Mouse (Mus musculus) hindbrain, embryonic 14.5 days (tissue): ENCODE measurements around the gene Palm. TPM values are rescaled to one million over a fixed set of nuclear protein-coding genes. Genes with fewer than 3 reads are reported as not detected.

Experiments used
- ATAC-seq: fragments of 200-750 bp; cut with Nextera tagmentation; 2 replicates; pipeline ENCODE4 v1.8.0; 2017; ENCODE audit warnings: moderate number of reproducible peaks, mild to moderate bottlenecking, moderate TSS enrichment, moderate library complexity; ENCODE audit not compliant: low FRiP score
- DNase-seq: peaks from one replicate; pipeline ENCODE4 v3.0.0-alpha.2; 2015; ENCODE audit warnings: low spot score
- H3K27ac ChIP-seq: fragments of 300-500 bp; sonication (generic); 2 replicates; pipeline ENCODE4 v1.5.1; 2014; ENCODE audit warnings: mild to moderate bottlenecking, moderate library complexity
- H3K27me3 ChIP-seq: fragments of 300-500 bp; sonication (generic); 2 replicates; pipeline ENCODE4 v1.6.1; 2014; ENCODE audit warnings: mild to moderate bottlenecking, low read length, mixed read lengths; ENCODE audit not compliant: control insufficient read depth, insufficient read depth
- H3K36me3 ChIP-seq: fragments of 300-500 bp; sonication (generic); replicated peaks from 2 replicates; pipeline ENCODE4 v1.6.1; 2014; ENCODE audit not compliant: control insufficient read depth, insufficient read depth
- H3K4me1 ChIP-seq: fragments of 300-500 bp; sonication (generic); replicated peaks from 2 replicates; pipeline ENCODE4 v1.6.1; 2014; ENCODE audit warnings: antibody characterized with exemption, low read length, mixed read lengths; ENCODE audit not compliant: control insufficient read depth, insufficient read depth
- H3K4me2 ChIP-seq: fragments of 300-500 bp; sonication (generic); replicated peaks from 2 replicates; pipeline ENCODE4 v1.6.1; 2014; ENCODE audit warnings: mild to moderate bottlenecking, moderate library complexity
- H3K4me3 ChIP-seq: fragments of 300-500 bp; sonication (generic); replicated peaks from 2 replicates; pipeline ENCODE4 v1.5.1; 2014; ENCODE audit warnings: mild to moderate bottlenecking, low read length
- H3K9ac ChIP-seq: fragments of 300-500 bp; sonication (generic); 2 replicates; pipeline ENCODE4 v1.6.1; 2014
- H3K9me3 ChIP-seq: fragments of 300-500 bp; sonication (generic); 2 replicates; pipeline ENCODE4 v1.6.1; 2016; ENCODE audit warnings: low read length; ENCODE audit not compliant: control insufficient read depth
- WGBS: fragments of 180-500 bp; shearing (Covaris S2); extraction: QIAGEN DNeasy Blood & Tissue Kit; methylation state at CpG from one replicate; pipeline ENCODE4 v1.1.7; 2014; 5-methylcytosine and 5-hydroxymethylcytosine counted together
- polyA plus RNA-seq: library from polyadenylated mRNA; unstranded; fragments of >200 nt; fragmentation: Nextera tagmentation; extraction: Ambion mirVana; gene quantifications from 2 replicates; pipeline ENCODE4 v1.2.1, GENCODE M21; 2014

The Palm gene
- 240 and 247 TPM in 2 replicates for polyA plus RNA-seq

DNA sequence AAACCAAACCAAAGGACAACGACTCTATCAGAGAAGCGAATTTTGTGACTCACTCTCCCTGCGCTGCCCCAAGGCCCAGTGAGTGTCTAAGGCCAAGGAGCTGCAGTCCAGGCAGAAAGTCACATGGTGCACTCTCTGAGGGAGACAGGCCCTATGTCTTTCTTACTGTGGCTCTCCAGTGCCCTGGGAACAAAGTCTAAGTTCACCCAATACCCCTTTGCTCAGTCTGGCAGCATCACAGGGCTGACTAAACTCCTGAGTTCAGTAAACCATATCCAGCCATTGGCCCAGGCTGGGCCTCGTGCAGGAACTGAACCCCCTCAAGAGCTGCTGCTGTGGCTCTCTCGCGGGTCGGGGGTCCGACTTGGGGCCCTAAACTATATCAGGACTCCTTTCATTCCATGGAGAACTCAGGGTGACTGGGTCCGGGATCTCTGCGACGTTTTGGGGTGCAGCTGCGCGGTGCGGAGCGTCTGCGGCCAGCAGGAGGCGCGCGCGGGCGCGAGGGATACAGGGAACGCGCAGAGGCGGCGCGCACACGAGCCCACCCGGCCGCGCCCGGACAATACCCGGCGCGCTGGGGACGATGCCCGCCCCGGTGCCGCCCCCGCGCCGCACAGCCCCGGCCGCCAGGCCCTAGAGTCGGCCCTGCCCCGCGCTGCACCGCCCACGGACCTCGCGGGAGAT is at the start of gene Palm:
TSS of gene Palm (plus strand) at position 522 of the 687 bp plus-strand sequence.
- WGBS = 7% methylated on average over 36 of the region's 51 CpGs
- H3K36me3 ChIP-seq = no peaks in the 10 kb centered on the region
- H3K9me3 ChIP-seq = no peaks in the 10 kb centered on the region
- H3K9ac ChIP-seq = peak within 1 kb of the TSS; percentile 97
- H3K4me2 ChIP-seq = peak within 1 kb of the TSS; percentile 72
- H3K27ac ChIP-seq = peak within 1 kb of the TSS; percentile 92
- peak; percentile 74 for ATAC-seq
- H3K27me3 ChIP-seq = no peaks in the 10 kb centered on the region
- peak within 1 kb of the TSS; percentile 90 for H3K4me3 ChIP-seq
- peaks cover 17% of the 10 kb centered on the region; the same call in 1 of the 2 replicates for H3K4me1 ChIP-seq
- peak; percentile 85 for DNase-seq

DNA sequence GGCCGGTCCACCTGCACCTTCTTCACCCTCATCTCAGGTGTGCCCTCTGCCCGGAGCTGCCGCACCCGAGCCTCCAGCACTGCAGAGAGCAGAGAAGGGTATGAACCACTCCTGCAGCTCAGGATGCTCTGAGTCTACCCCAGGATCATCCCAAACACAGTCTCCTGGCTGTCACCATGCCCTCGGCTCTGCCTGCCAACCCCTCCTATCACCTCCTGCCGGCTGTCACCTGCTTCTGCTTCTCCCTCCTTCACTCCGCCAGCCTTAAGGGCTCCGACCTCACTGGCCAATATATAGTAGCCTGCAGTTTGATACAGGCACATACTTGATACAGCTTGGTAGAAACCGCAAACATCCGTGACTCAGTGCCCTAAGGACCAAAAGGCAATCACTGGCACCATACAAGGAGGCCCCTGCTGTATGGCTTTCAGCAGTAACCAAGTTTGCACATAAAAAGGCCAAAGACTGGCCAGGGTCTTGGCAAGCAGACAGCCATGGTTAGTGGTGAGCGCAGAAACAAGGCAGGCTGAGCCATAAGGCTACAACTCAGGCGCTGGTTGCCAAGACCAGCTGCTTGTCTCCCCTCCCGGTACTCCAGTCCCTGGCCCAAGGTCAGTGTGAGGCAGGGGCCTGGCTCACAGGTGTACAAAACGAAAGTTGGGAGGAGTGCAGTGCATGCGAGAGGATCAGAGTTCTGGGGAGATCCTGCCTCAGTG is 49.6 kb upstream of the Palm start:
- Histone ChIP-seq H3K4me3 (no peak overlapping the region), H3K4me1 (peaks cover 7% of the 10 kb centered on the region), H3K4me2 (no peak overlapping the region), H3K9ac (no peak overlapping the region), H3K27ac (no peak overlapping the region), H3K9me3 (peaks cover 23% of the 10 kb centered on the region), H3K36me3 (peaks cover 50% of the 10 kb centered on the region), H3K27me3 (no peaks in the 10 kb centered on the region; the same call in 1 of the 2 replicates)
- ATAC-seq (no peak), DNase-seq (no peak)
- WGBS = 94% methylated on average over 15 of the region's 15 CpGs

DNA sequence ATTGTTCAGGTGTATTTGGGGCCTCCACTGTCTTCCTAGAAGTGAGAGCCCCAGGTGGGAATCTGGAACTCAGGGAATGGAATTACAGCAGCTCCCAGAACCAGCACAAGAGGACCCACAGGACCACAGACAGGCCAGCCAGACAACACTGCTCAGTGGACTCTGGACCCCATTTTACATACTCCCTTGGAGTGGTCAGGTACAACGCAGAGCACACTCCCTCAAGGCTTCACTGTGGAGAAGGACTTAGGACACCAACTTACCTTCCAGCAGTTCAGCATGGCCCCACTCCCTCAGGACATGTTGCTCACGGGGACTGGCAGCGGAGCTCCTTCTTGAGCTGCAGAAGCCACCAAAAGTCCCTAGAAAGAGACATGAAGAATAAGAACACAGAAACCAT is 48.0 kb upstream of the Palm start:
- peak overlapping the region; percentile 64; the same call in 1 of the 2 replicates for H3K4me3 ChIP-seq
- DNase-seq = no peak
- H3K4me2 ChIP-seq = peak overlapping the region; percentile 76
- H3K36me3 ChIP-seq = peaks cover 33% of the 10 kb centered on the region
- peak overlapping the region; percentile 71; the same call in 1 of the 2 replicates for H3K9ac ChIP-seq
- no peak overlapping the region for H3K27ac ChIP-seq
- 90% methylated on average over 3 of the region's 3 CpGs for WGBS
- peaks cover 7% of the 10 kb centered on the region for H3K4me1 ChIP-seq
- no peak for ATAC-seq
- H3K9me3 ChIP-seq = peaks cover 8% of the 10 kb centered on the region; the same call in 1 of the 2 replicates
- H3K27me3 ChIP-seq = no peaks in the 10 kb centered on the region; the same call in 1 of the 2 replicates

DNA sequence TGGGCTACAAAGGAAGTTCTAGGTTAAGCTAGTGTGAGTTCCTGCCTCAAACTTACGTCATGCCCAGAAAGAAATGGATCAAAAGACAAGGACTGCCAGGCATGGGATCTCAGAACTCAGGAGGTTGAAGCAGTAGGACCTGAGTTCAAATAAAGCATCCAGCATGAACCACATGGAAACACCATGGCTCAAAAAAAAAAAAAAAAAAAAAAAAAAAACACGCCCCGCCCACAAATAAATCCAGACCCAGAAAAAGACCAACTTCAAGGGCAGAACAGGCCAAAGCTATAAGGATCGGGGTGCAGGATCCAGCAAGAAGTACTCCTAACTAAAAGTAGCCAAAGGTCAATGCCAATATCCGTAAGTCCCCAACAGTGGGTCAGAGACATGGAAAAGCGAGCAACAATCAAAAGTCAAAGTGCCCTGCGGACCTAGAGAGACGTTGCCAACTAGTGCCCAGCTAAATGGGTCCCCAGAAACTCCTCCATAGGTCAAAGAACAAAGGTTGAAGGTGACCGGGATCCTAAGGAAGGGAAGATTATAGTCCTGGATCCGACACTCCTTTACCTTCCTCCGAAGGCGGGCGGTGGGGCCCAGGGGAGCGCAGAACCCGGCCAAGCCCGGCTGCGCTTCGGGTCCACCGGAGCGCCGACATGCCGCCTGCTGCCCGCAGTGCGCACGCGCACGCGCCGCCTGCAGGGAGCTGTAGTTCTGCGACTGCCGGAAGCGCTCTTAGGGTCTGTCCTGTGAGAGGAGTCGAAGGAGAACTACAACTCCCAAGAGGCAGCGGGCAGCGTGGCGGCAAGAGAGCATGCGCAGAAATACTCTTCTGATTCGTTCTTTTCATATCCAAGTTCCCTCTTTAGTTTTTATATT is 47.2 kb upstream of the Palm start, which contains the start of gene Polrmt:
TSS of gene Polrmt (minus strand) at position 684 of the 876 bp plus-strand sequence.
- Histone ChIP-seq H3K27ac (no peak within 1 kb of the TSS; the same call in 1 of the 2 replicates), H3K4me1 (peaks cover 7% of the 10 kb centered on the region), H3K36me3 (peaks cover 26% of the 10 kb centered on the region), H3K4me2 (peak within 1 kb of the TSS; percentile 76), H3K9me3 (peaks cover under 1% of the 10 kb centered on the region; the same call in 1 of the 2 replicates), H3K4me3 (peak within 1 kb of the TSS; percentile 64), H3K9ac (peak within 1 kb of the TSS; percentile 71), H3K27me3 (no peaks in the 10 kb centered on the region; the same call in 1 of the 2 replicates)
- WGBS = 3% methylated on average over 38 of the region's 38 CpGs
- DNase-seq = peak; percentile 99
- ATAC-seq = peak; percentile 96

DNA sequence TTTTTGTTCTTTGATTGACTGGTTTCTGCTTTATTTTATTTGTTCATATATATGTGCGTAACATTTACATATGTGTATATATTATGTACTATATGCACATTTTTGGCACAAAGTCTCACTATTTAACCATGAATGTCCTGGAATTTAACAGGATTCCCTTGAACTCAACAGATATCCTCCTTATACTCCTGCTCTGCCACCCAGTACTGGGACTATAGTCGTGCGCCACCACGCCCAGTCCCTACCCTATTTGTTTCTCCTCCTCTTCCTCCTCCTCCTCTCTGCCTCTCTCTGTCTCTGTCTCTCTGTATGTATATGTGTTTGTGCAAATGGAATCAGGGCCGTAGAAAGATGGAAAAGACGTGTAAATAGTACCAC is 46.6 kb upstream of the Palm start:
- DNase-seq = no peak
- ATAC-seq = peak; percentile 53
- no peaks in the 10 kb centered on the region; the same call in 1 of the 2 replicates for H3K27me3 ChIP-seq
- H3K4me3 ChIP-seq = peak overlapping the region; percentile 64
- H3K9ac ChIP-seq = peak overlapping the region; percentile 48
- peaks cover 7% of the 10 kb centered on the region for H3K4me1 ChIP-seq
- peaks cover 21% of the 10 kb centered on the region for H3K36me3 ChIP-seq
- peak overlapping the region; percentile 76 for H3K4me2 ChIP-seq
- H3K27ac ChIP-seq = no peak overlapping the region
- no peaks in the 10 kb centered on the region for H3K9me3 ChIP-seq
- WGBS = 26% methylated on average over 6 of the region's 6 CpGs

DNA sequence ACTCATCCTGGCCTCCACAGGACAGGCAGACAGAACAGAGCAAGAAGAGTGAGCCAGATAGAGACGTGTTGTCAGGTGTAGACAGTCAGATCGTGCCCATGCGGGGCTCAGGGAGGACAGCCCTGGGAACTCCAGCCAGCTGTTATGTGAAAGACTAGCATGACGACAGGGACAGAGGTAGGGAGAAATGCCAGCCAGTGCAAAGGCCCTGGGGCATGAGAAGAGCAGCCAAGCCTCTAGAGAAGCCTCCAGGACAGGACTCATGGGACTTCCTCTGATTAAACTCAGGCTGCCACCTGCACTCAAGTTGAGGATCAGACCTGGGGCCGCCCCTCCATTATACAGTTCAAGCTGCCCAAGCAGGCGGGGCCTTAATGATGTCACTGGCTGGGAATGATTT is 44.9 kb upstream of the Palm start:
- Histone ChIP-seq H3K27ac (no peak overlapping the region), H3K4me3 (no peak overlapping the region), H3K27me3 (no peaks in the 10 kb centered on the region; the same call in 1 of the 2 replicates), H3K4me1 (peaks cover 7% of the 10 kb centered on the region), H3K9me3 (no peaks in the 10 kb centered on the region), H3K9ac (no peak overlapping the region), H3K36me3 (peaks cover 7% of the 10 kb centered on the region), H3K4me2 (no peak overlapping the region)
- no peak for ATAC-seq
- WGBS = 78% methylated on average over 6 of the region's 6 CpGs
- DNase-seq = no peak

DNA sequence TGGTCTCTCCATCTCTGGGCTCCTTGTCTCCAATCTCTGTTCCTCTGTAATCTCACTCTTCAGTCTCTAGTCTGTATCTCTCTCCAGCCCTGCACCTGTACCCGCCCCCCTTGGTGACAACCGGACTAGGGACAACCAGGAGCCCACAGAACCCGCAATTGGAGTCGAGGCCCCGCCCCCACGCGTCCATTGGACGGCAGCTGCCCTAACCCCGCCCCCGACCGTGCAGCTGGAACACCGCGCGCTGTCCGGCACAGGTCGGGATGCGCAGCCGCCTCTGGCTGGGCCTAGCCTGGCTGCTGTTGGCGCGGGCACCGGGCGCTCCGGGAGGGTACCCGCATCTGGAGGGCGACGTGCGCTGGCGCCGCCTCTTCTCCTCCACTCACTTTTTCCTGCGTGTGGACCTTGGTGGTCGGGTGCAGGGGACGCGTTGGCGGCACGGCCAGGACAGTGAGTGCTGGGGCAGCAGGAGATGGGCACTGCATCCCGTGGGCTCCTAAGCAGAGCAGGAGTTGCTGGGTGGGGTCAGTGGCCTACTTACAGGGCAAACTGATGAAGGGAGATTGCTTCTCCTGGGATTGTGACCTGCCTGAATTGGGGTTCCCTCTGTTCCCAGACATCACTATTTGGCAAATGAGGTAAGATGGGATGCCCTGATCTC is 38.4 kb upstream of the Palm start, which contains the start of gene Fgf22:
TSS of gene Fgf22 (plus strand) at position 221 of the 661 bp plus-strand sequence.
- Histone ChIP-seq H3K36me3 (peaks cover 41% of the 10 kb centered on the region), H3K9ac (peak within 1 kb of the TSS; percentile 57), H3K4me1 (peaks cover 11% of the 10 kb centered on the region; the same call in 1 of the 2 replicates), H3K4me2 (peak within 1 kb of the TSS; percentile 76), H3K27me3 (no peaks in the 10 kb centered on the region), H3K9me3 (no peaks in the 10 kb centered on the region), H3K27ac (no peak within 1 kb of the TSS), H3K4me3 (peak within 1 kb of the TSS; percentile 36)
- WGBS = 1% methylated on average over 36 of the region's 36 CpGs
- peak; percentile 80 for ATAC-seq
- DNase-seq = peak; percentile 62

DNA sequence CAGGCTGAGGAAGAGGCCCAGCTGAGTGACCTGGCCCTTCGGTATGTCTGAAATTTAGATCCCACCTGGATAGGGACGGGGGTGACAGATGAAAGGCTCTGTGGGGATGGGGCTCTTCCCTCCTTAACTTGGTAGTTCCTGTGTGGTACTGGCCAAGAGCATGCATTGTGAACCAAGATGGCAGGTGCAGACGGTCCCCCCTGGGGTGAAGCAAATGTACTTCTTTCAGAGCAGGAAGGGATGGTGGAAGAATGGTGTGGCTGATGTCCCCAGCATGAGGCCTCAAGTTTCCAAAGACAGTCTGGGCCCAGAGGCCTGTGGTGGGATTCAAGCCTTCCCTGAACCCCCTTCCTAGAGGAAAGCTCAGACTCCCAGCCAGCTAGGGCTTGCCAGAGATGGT is 37.5 kb upstream of the Palm start:
- Histone ChIP-seq H3K27ac (no peak overlapping the region), H3K4me1 (peaks cover 11% of the 10 kb centered on the region; the same call in 1 of the 2 replicates), H3K4me3 (no peak overlapping the region), H3K27me3 (no peaks in the 10 kb centered on the region), H3K36me3 (peaks cover 50% of the 10 kb centered on the region), H3K9ac (0 out of 2 replicates have a peak overlapping the region, but pooled peaks have one; percentile 57), H3K4me2 (no peak overlapping the region), H3K9me3 (no peaks in the 10 kb centered on the region)
- ATAC-seq (no peak), DNase-seq (no peak)
- 89% methylated on average over 3 of the region's 3 CpGs for WGBS
